Mouse (Mus musculus): Measurements from ENCODE around the gene Myh3. TPM values are rescaled to one million over a fixed set of nuclear protein-coding genes. Genes with fewer than 3 reads are reported as not detected.

Myh3 gene
- polyA plus RNA-seq, 1 experiment from 2014 or later = 0.15 TPM

- WGBS = 7% methylated on average over 16 of the region's 16 CpGs
- no peaks in the 10 kb centered on the region for H3K27me3 ChIP-seq (replicated peaks)
- no peaks in the 10 kb centered on the region for H3K9me3 ChIP-seq
- H3K4me3 ChIP-seq = peak overlapping the region; percentile 67
- H3K4me1 ChIP-seq = peaks cover 24% of the 10 kb centered on the region
- peaks cover 6% of the 10 kb centered on the region; the same call in 1 of the 2 replicates for H3K36me3 ChIP-seq (replicated peaks)
- peak overlapping the region; percentile 62 for H3K4me2 ChIP-seq
- peak; percentile 68 for ATAC-seq (replicated peaks)
- peak overlapping the region; percentile 85 for H3K9ac ChIP-seq
- H3K27ac ChIP-seq = peak overlapping the region; percentile 86
These were observed 26.3 kb upstream of the Myh3 start for GRCm38 (mm10) chr11:67051676-67052320.

GRCm38 (mm10) chr11:67052321-67052952 lies 25.7 kb upstream of the Myh3 start, which contains the start of the genes Adprm and Sco1:
Gene Adprm, minus strand, starts transcription at chr11:67052594.
Gene Sco1, plus strand, starts transcription at chr11:67052670.
- peaks cover 11% of the 10 kb centered on the region; the same call in 1 of the 2 replicates for H3K36me3 ChIP-seq (replicated peaks)
- H3K4me1 ChIP-seq = peaks cover 24% of the 10 kb centered on the region
- ATAC-seq (replicated peaks) = peak; percentile 98
- peak within 1 kb of the TSS; percentile 62 for H3K4me2 ChIP-seq
- under 1% methylated on average over 50 of the region's 50 CpGs for WGBS
- H3K27me3 ChIP-seq (replicated peaks) = no peaks in the 10 kb centered on the region
- peak within 1 kb of the TSS; percentile 67 for H3K4me3 ChIP-seq
- H3K27ac ChIP-seq = peak within 1 kb of the TSS; percentile 86
- H3K9me3 ChIP-seq = no peaks in the 10 kb centered on the region
- peak within 1 kb of the TSS; percentile 85 for H3K9ac ChIP-seq

- no peak overlapping the region for H3K27ac ChIP-seq
These were observed 23.2 kb upstream of the Myh3 start for GRCm38 (mm10) chr11:67054754-67055365.

GRCm38 (mm10) chr11:67061311-67061710 lies 16.8 kb upstream of the Myh3 start:
- Histone ChIP-seq H3K9ac (no peak overlapping the region), H3K4me3 (no peak overlapping the region), H3K27ac (no peak overlapping the region), H3K9me3 (no peaks in the 10 kb centered on the region), H3K36me3 (replicated peaks) (peaks cover 53% of the 10 kb centered on the region), H3K27me3 (replicated peaks) (no peaks in the 10 kb centered on the region), H3K4me2 (no peak overlapping the region), H3K4me1 (no peaks in the 10 kb centered on the region)
- 96% methylated on average over 2 of the region's 2 CpGs for WGBS
- no peak for ATAC-seq (replicated peaks)

More at GRCm38 (mm10) chr11:67054754-67055365, 23.2 kb upstream of the Myh3 start:
- H3K4me3 ChIP-seq = no peak overlapping the region
- peaks cover 22% of the 10 kb centered on the region; the same call in 1 of the 2 replicates for H3K36me3 ChIP-seq (replicated peaks)
- H3K9me3 ChIP-seq = no peaks in the 10 kb centered on the region
- no peak for ATAC-seq (replicated peaks)
- 92% methylated on average over 8 of the region's 8 CpGs for WGBS
- no peaks in the 10 kb centered on the region for H3K27me3 ChIP-seq (replicated peaks)
- H3K4me2 ChIP-seq = no peak overlapping the region
- H3K9ac ChIP-seq = no peak overlapping the region
- H3K4me1 ChIP-seq = peaks cover 24% of the 10 kb centered on the region

GRCm38 (mm10) chr11:67062726-67063125 lies 15.4 kb upstream of the Myh3 start:
- no peaks in the 10 kb centered on the region for H3K27me3 ChIP-seq (replicated peaks)
- H3K4me2 ChIP-seq = no peak overlapping the region
- H3K4me3 ChIP-seq = no peak overlapping the region
- ATAC-seq (replicated peaks) = no peak
- peaks cover 40% of the 10 kb centered on the region for H3K36me3 ChIP-seq (replicated peaks)
- H3K9ac ChIP-seq = no peak overlapping the region
- no peaks in the 10 kb centered on the region for H3K9me3 ChIP-seq
- H3K27ac ChIP-seq = no peak overlapping the region
- no peaks in the 10 kb centered on the region for H3K4me1 ChIP-seq
- 95% methylated on average over 3 of the region's 3 CpGs for WGBS

GRCm38 (mm10) chr11:67067741-67068140 lies 10.4 kb upstream of the Myh3 start:
- no peak overlapping the region for H3K4me2 ChIP-seq
- ATAC-seq (replicated peaks) = no peak
- no peak overlapping the region for H3K27ac ChIP-seq
- H3K9ac ChIP-seq = no peak overlapping the region
- no peaks in the 10 kb centered on the region for H3K9me3 ChIP-seq
- H3K27me3 ChIP-seq (replicated peaks) = no peaks in the 10 kb centered on the region
- H3K4me3 ChIP-seq = no peak overlapping the region
- H3K4me1 ChIP-seq = no peaks in the 10 kb centered on the region
- H3K36me3 ChIP-seq (replicated peaks) = peaks cover 22% of the 10 kb centered on the region; the same call in 1 of the 2 replicates
- 90% methylated on average over 3 of the region's 3 CpGs for WGBS

- no peak for ATAC-seq (replicated peaks)
- no peaks in the 10 kb centered on the region for H3K36me3 ChIP-seq (replicated peaks)
- no peak overlapping the region for H3K4me2 ChIP-seq
These were observed 5.4 kb upstream of the Myh3 start for GRCm38 (mm10) chr11:67072615-67073130.

GRCm38 (mm10) chr11:67075036-67075435 lies 3.1 kb upstream of the Myh3 start:
- Histone ChIP-seq H3K4me1 (no peaks in the 10 kb centered on the region), H3K9ac (no peak overlapping the region), H3K36me3 (replicated peaks) (no peaks in the 10 kb centered on the region), H3K4me2 (no peak overlapping the region), H3K27ac (no peak overlapping the region), H3K27me3 (replicated peaks) (no peaks in the 10 kb centered on the region), H3K4me3 (no peak overlapping the region), H3K9me3 (no peaks in the 10 kb centered on the region)
- no peak for ATAC-seq (replicated peaks)
- WGBS = 23% methylated on average over 3 of the region's 3 CpGs

More at GRCm38 (mm10) chr11:67072615-67073130, 5.4 kb upstream of the Myh3 start:
- no peak overlapping the region for H3K9ac ChIP-seq
- H3K27ac ChIP-seq = no peak overlapping the region
- H3K4me3 ChIP-seq = no peak overlapping the region
- no peaks in the 10 kb centered on the region for H3K4me1 ChIP-seq
- no peaks in the 10 kb centered on the region for H3K27me3 ChIP-seq (replicated peaks)
- no peaks in the 10 kb centered on the region for H3K9me3 ChIP-seq
- WGBS = 70% methylated on average over 15 of the region's 15 CpGs

- H3K36me3 ChIP-seq (replicated peaks) = no peaks in the 10 kb centered on the region
- H3K27ac ChIP-seq = no peak overlapping the region
- no peaks in the 10 kb centered on the region for H3K9me3 ChIP-seq
- H3K4me1 ChIP-seq = no peaks in the 10 kb centered on the region
- no peak overlapping the region for H3K9ac ChIP-seq
- ATAC-seq (replicated peaks) = no peak
- H3K4me3 ChIP-seq = no peak overlapping the region
- no peaks in the 10 kb centered on the region for H3K27me3 ChIP-seq (replicated peaks)
- H3K4me2 ChIP-seq = no peak overlapping the region
- WGBS = 91% methylated on average over 5 of the region's 5 CpGs
These were observed 1.3 kb upstream of the Myh3 start for GRCm38 (mm10) chr11:67076781-67077180.

GRCm38 (mm10) chr11:67077435-67077834 lies 665 bp upstream of the Myh3 start:
- Histone ChIP-seq H3K27me3 (replicated peaks) (no peaks in the 10 kb centered on the region), H3K4me3 (no peak overlapping the region), H3K4me2 (no peak overlapping the region), H3K9me3 (no peaks in the 10 kb centered on the region), H3K27ac (no peak overlapping the region), H3K4me1 (no peaks in the 10 kb centered on the region), H3K9ac (no peak overlapping the region), H3K36me3 (replicated peaks) (no peaks in the 10 kb centered on the region)
- ATAC-seq (replicated peaks) = no peak
- 50% methylated on average over 3 of the region's 3 CpGs for WGBS

- no peaks in the 10 kb centered on the region for H3K4me1 ChIP-seq
- WGBS = 87% methylated on average over 6 of the region's 6 CpGs
- no peaks in the 10 kb centered on the region for H3K9me3 ChIP-seq
- H3K4me2 ChIP-seq = no peak overlapping the region
- H3K9ac ChIP-seq = no peak overlapping the region
- no peak overlapping the region for H3K27ac ChIP-seq
- peaks cover 3% of the 10 kb centered on the region; the same call in 1 of the 2 replicates for H3K27me3 ChIP-seq (replicated peaks)
- ATAC-seq (replicated peaks) = no peak
- no peak overlapping the region for H3K4me3 ChIP-seq
- no peaks in the 10 kb centered on the region for H3K36me3 ChIP-seq (replicated peaks)
These were observed 788 bp downstream of the Myh3 start for GRCm38 (mm10) chr11:67078888-67079287.

- no peaks in the 10 kb centered on the region for H3K9me3 ChIP-seq
- WGBS = 40% methylated on average over 11 of the region's 11 CpGs
- H3K36me3 ChIP-seq (replicated peaks) = no peaks in the 10 kb centered on the region
- no peak overlapping the region for H3K4me2 ChIP-seq
- H3K4me1 ChIP-seq = no peaks in the 10 kb centered on the region
- H3K27me3 ChIP-seq (replicated peaks) = peaks cover 11% of the 10 kb centered on the region
- no peak overlapping the region for H3K4me3 ChIP-seq
- H3K27ac ChIP-seq = no peak overlapping the region
- ATAC-seq (replicated peaks) = no peak
- H3K9ac ChIP-seq = no peak overlapping the region
These were observed 1.6 kb downstream of the Myh3 start for GRCm38 (mm10) chr11:67079740-67080139.

Data from midbrain, embryonic 15.5 days (tissue).